Mouse (Mus musculus) spleen, adult 2 months (tissue): Measurements from ENCODE around the gene Dupd1. TPM values are rescaled to one million over a fixed set of nuclear protein-coding genes. Genes with fewer than 3 reads are reported as not detected.

Experiments
- DNase-seq, 2 experiments: peaks; one replicate each; pipeline versions ENCODE4 v3.0.0 to v3.0.0-alpha.2; 2012 to 2021; ENCODE audit warnings: low spot score in 2 of 2, low read depth in 1 of 2
- H3K27ac ChIP-seq: fragments of 200-500 bp; 2 replicates; pipeline ENCODE4 v1.5.1; 2012; ENCODE audit warnings: low read length, inconsistent platforms; ENCODE audit not compliant: insufficient read depth
- H3K27me3 ChIP-seq: fragments of 200-500 bp; 2 replicates; pipeline ENCODE4 v1.6.1; 2012; ENCODE audit warnings: mild to moderate bottlenecking, moderate library complexity, low read length, inconsistent platforms; ENCODE audit not compliant: control insufficient read depth, insufficient read depth
- H3K36me3 ChIP-seq: fragments of 200-500 bp; 2 replicates; pipeline ENCODE4 v1.6.1; 2012; ENCODE audit warnings: mild to moderate bottlenecking, low read length, inconsistent platforms; ENCODE audit not compliant: control insufficient read depth, insufficient read depth
- H3K4me1 ChIP-seq: fragments of 200-500 bp; 2 replicates; pipeline ENCODE4 v1.6.1; 2011; ENCODE audit warnings: inconsistent platforms; ENCODE audit not compliant: control insufficient read depth, insufficient read depth, insufficient read length
- H3K4me3 ChIP-seq: fragments of 200-500 bp; 2 replicates; pipeline ENCODE4 v1.5.1; 2011; ENCODE audit warnings: mild to moderate bottlenecking, inconsistent platforms; ENCODE audit not compliant: insufficient read depth, insufficient read length; ENCODE audit errors: extremely low read depth
- CTCF ChIP-seq: fragments of 200-500 bp; IDR thresholded peaks from 2 replicates; pipeline ENCODE4 v1.5.1; 2011; ENCODE audit warnings: mild to moderate bottlenecking, inconsistent platforms; ENCODE audit not compliant: insufficient read depth, insufficient read length, insufficient replicate concordance; ENCODE audit errors: extremely low read depth
- POLR2A ChIP-seq: fragments of 200-500 bp; IDR thresholded peaks from 2 replicates; pipeline ENCODE4 v1.6.1; 2011; ENCODE audit warnings: low read depth, low read length, inconsistent platforms
- WGBS: fragments of 180-500 bp; shearing (Covaris S2); methylation state at CpG from one replicate; pipeline ENCODE4 v1.1.7; 2018; 5-methylcytosine and 5-hydroxymethylcytosine counted together
- polyA plus RNA-seq: library from polyadenylated mRNA; depleted of rRNA; stranded (reverse); fragments of >200 nt; gene quantifications from 2 replicates; pipeline ENCODE4 v1.2.3, GENCODE M21; 2012; rRNA removed

Dupd1 gene
- polyA plus RNA-seq: not detected in 2 replicates

DNA sequence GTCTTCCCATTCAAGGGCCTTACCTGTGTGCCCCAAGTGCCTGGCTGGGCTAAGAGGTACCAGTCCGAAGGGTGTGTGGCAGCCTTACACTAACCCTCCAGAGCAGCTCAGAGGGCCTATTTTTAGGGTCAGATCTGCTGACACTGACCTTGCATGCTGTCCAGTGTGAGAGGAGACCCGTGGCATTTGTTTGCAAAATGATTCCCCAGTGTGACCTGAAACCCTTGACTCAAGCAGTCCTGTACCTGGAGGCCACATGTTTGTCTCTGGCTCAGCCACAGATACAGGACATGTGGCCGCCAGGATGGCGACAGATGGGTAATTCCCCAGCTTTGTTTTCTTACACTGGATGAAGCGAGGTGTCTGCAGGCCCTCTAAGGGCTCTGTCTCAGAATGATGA, at the start of gene Dupd1:
Dupd1 (minus strand) TSS at position 91 of the 400 bp plus-strand sequence.
- no peaks in the 10 kb centered on the region for H3K4me1 ChIP-seq
- WGBS: 78% methylated on average over 5 of the region's 5 CpGs
- H3K27ac ChIP-seq: no peak within 1 kb of the TSS
- H3K4me3 ChIP-seq: no peak within 1 kb of the TSS
- no peak for DNase-seq
- TF ChIP-seq CTCF (no peak), POLR2A (no peak)
- H3K27me3 ChIP-seq: no peaks in the 10 kb centered on the region
- no peaks in the 10 kb centered on the region for H3K36me3 ChIP-seq

DNA sequence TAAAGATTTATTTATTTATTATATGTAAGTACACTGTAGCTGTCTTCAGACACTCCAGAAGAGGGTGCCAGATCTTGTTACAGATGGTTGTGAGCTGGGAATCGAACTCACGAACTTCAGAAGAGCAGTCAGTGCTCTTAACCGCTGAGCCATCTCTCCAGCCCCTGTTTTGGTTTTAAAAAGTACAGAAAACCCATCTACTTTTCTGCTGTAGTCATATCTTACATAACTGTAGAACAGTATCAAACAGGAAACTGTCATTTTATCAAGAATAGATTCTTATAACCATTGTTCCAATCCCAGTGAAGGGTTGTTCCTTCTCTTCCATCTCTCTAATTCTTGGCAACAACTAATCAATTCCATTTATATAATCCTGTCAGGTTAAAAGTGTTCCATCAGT, 49.4 kb upstream of the Dupd1 start:
- H3K27me3 ChIP-seq: no peaks in the 10 kb centered on the region
- H3K27ac ChIP-seq: no peak overlapping the region
- no peak overlapping the region for H3K4me3 ChIP-seq
- H3K4me1 ChIP-seq: no peaks in the 10 kb centered on the region; the same call in 1 of the 2 replicates
- TF ChIP-seq CTCF: no peak
- no peak for TF ChIP-seq POLR2A
- 89% methylated on average over 3 of the region's 3 CpGs for WGBS
- H3K36me3 ChIP-seq: no peaks in the 10 kb centered on the region
- DNase-seq: no peak

DNA sequence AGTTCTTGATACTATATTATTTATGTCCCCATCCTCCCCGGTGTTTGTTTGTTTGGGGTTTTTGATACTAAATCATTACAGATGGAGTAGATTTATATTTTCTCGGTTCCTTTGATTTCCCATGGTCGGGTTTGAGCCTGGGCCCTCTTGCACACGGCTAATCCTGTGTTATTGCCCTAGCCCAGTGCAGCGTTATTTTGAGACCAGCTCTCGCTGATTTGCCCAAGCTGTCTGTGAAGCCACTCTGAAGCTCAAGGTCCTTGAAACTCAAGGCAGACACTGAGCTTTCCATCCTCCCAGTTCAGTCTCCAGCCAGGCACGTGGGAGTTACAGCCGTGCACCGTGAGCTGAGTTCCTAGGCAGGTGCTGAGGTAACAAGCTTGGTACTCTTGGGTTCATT, 47.2 kb upstream of the Dupd1 start:
- no peaks in the 10 kb centered on the region for H3K27me3 ChIP-seq
- no peak overlapping the region for H3K27ac ChIP-seq
- no peak for DNase-seq
- WGBS: 93% methylated on average over 9 of the region's 9 CpGs
- H3K4me1 ChIP-seq: no peaks in the 10 kb centered on the region; the same call in 1 of the 2 replicates
- no peak for TF ChIP-seq CTCF
- no peak overlapping the region for H3K4me3 ChIP-seq
- no peaks in the 10 kb centered on the region for H3K36me3 ChIP-seq

DNA sequence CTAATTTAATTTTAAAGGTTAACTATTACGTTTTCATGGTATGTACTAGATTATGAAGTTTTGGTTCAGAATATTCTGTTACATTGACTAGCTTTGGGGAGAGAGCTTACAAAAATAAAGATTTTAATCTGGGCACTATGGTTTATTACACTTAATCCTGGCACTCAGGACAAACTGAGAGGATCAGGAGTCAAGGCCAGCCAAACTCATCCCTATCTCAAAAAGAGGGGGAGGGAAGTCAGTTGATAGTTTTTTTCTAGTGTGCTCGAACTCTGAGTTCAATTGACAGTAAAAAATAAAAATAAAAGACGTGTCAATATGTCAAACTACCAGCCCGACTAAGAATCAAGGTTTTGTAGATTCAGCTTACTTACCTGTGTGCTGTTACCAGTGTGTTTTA, 39.0 kb upstream of the Dupd1 start:
- peaks cover 3% of the 10 kb centered on the region; the same call in 1 of the 2 replicates for H3K4me1 ChIP-seq
- TF ChIP-seq POLR2A: no peak
- TF ChIP-seq CTCF: no peak
- no peak overlapping the region for H3K4me3 ChIP-seq
- H3K36me3 ChIP-seq: no peaks in the 10 kb centered on the region
- H3K27me3 ChIP-seq: no peaks in the 10 kb centered on the region
- 87% methylated on average over 4 of the region's 4 CpGs for WGBS
- no peak overlapping the region for H3K27ac ChIP-seq
- no peak for DNase-seq

DNA sequence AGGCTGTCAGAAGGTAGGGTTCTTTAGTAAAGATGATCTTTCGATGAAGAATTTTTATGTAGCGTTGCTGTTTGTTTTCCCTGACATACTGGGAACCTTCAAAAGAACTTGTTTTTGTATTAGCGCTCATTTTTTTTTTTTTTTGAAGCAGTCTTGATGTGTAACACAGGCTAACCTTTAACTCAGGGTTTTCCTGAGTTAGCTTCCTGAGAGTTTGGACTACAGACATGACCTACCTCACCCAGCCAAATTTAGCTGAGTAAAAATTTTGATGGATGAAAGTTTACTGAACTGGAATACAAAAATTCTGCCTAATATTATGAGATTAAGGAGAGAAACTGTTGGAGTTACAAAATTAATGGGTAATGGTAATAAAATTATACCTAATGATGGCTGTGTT, 38.0 kb upstream of the Dupd1 start:
- Histone ChIP-seq H3K27ac (no peak overlapping the region), H3K27me3 (no peaks in the 10 kb centered on the region)
- WGBS: 94% methylated on average over 3 of the region's 3 CpGs

DNA sequence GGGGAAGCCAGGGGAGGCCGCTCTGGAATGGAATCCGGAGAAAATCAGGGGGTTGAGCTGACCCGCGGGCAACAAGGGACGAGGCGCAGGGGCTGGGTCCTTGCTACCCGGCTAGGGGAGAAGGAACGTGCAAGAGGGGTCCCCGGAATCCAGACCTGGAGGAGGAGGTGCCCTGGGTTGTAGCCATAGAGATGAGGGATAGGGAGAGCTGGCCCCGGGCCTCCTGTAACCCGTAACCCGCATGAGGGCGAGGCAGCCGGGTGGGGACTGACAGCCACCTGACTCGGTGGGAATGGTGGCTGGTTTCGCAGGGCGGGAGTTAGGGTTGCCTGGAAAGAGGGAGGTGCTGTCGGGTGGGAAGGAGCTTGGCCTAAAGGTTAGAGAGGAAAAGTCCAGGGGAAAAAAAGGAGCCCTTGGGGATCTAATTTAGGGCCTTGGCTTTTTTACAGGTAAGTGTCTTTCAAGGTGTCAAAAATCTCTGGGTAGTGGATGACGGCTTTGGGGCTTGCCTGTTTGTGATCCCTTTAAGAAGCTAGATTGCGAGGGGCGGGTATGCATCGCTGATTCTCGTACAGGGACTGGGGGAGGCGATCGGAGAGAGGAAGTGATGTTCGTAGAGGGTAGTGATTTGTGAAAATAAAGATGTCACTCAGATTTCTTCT, 36.6 kb upstream of the Dupd1 start, which contains the start of gene Dusp13:
Dusp13 (minus strand) TSS at position 301 of the 662 bp plus-strand sequence.
- Histone ChIP-seq H3K4me3 (peak within 1 kb of the TSS; percentile 97), H3K4me1 (peaks cover 3% of the 10 kb centered on the region; the same call in 1 of the 2 replicates), H3K27ac (peak within 1 kb of the TSS; percentile 83), H3K36me3 (no peaks in the 10 kb centered on the region), H3K27me3 (no peaks in the 10 kb centered on the region)
- TF ChIP-seq CTCF (no peak), POLR2A (no peak)
- DNase-seq: peak; percentile 43 to 56
- WGBS: 1% methylated on average over 26 of the region's 26 CpGs

More for the DNA sequence above, 38.0 kb upstream of the Dupd1 start:
- Histone ChIP-seq H3K4me3 (no peak overlapping the region), H3K4me1 (peaks cover 3% of the 10 kb centered on the region; the same call in 1 of the 2 replicates), H3K36me3 (no peaks in the 10 kb centered on the region)
- DNase-seq: no peak
- TF ChIP-seq POLR2A: no peak
- TF ChIP-seq CTCF: no peak
